Mouse (Mus musculus) lung, adult 2 months (tissue): ENCODE data around the gene Mansc1. TPM values are rescaled to one million over a fixed set of nuclear protein-coding genes. Genes with fewer than 3 reads are reported as not detected.
"Not testable (repeated sequence)": the region's sequence is repeated elsewhere in the genome, so short reads cannot be mapped to it uniquely, and the experiment has no call there.

ENCODE experiments used
- DNase-seq: peaks from one replicate; pipeline ENCODE4 v3.0.0; 2022
- H3K4me1 ChIP-seq: fragments of 200-500 bp; 2 replicates; pipeline ENCODE4 v1.6.1; 2011; ENCODE audit warnings: low read length; ENCODE audit not compliant: control insufficient read depth, insufficient read depth
- H3K4me3 ChIP-seq: fragments of 200-500 bp; replicated peaks from 2 replicates; pipeline ENCODE3; 2011; ENCODE audit warnings: low read depth, mild to moderate bottlenecking, control low read depth, low read length; ENCODE audit errors: extremely low read depth
- CTCF ChIP-seq: fragments of 200-500 bp; IDR thresholded peaks from 2 replicates; pipeline ENCODE4 v1.5.1; 2011; ENCODE audit warnings: mild to moderate bottlenecking, low read length, control low read depth; ENCODE audit not compliant: insufficient read depth
- POLR2A ChIP-seq: fragments of 200-500 bp; IDR thresholded peaks from 2 replicates; pipeline ENCODE4 v1.6.1; 2011; ENCODE audit warnings: low read depth, mild to moderate bottlenecking, control low read depth, low read length, borderline replicate concordance; ENCODE audit errors: extremely low read depth
- WGBS: fragments of 180-500 bp; shearing (Covaris S2); methylation state at CpG from one replicate; pipeline ENCODE4 v1.1.7; 2018; 5-methylcytosine and 5-hydroxymethylcytosine counted together
- polyA plus RNA-seq: library from polyadenylated mRNA; depleted of rRNA; stranded (reverse); fragments of >200 nt; gene quantifications from 2 replicates; pipeline ENCODE4 v1.2.3, GENCODE M21; 2012; rRNA removed

Mansc1 gene
- polyA plus RNA-seq: 9.5 and 11.8 TPM in 2 replicates

GRCm38 (mm10) chr6:134631947-134632687, at the start of gene Mansc1:
TSS of gene Mansc1 (minus strand) at chr6:134632488.
- DNase-seq: peak; percentile 57

GRCm38 (mm10) chr6:134679330-134679729, 47.0 kb upstream of the Mansc1 start:
- H3K4me3 ChIP-seq, DNase-seq, H3K4me1 ChIP-seq: not testable (repeated sequence)
- 87% methylated on average over 4 of the region's 4 CpGs for WGBS

More at GRCm38 (mm10) chr6:134631947-134632687, at the start of gene Mansc1:
- TF ChIP-seq CTCF (no peak), POLR2A (0 out of 2 replicates have a peak, but pooled peaks have one; percentile 31)
- WGBS: 1% methylated on average over 46 of the region's 46 CpGs
- H3K4me1 ChIP-seq: peaks cover 4% of the 10 kb centered on the region; the same call in 1 of the 2 replicates
- H3K4me3 ChIP-seq: peak within 1 kb of the TSS; percentile 69

DNA sequence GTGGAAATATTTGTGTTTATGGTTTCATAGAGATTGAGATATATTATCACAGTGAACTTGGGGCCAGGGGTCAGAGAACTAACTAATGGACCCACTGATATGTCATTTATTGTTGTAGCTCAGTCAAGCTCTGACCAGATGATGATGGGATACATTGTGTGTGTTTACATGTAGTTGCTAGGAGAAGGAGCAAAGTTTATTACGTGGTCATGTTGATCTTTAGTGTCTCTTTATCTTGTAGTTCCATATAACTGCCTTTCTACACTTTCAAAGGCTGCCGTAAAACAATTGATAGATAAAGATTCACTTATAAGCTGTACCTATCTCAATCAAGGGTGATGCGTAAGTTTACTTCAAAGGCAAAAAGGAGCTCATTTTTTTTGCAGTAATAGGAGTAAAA, 45.7 kb upstream of the Mansc1 start:
- no peak overlapping the region for H3K4me3 ChIP-seq
- no peak for TF ChIP-seq POLR2A
- TF ChIP-seq CTCF: no peak
- peaks cover 2% of the 10 kb centered on the region; the same call in 1 of the 2 replicates for H3K4me1 ChIP-seq
- 73% methylated on average over 3 of the region's 3 CpGs for WGBS
- DNase-seq: no peak

- H3K4me3 ChIP-seq: no peak overlapping the region
- DNase-seq: no peak
- peaks cover 2% of the 10 kb centered on the region; the same call in 1 of the 2 replicates for H3K4me1 ChIP-seq
- TF ChIP-seq POLR2A: no peak
- no peak for TF ChIP-seq CTCF
- WGBS: 79% methylated on average over 4 of the region's 4 CpGs
Observed at GRCm38 (mm10) chr6:134677504-134677903, 45.2 kb upstream of the Mansc1 start.

- not testable (repeated sequence) for H3K4me1 ChIP-seq, H3K4me3 ChIP-seq, DNase-seq
- 75% methylated on average over 8 of the region's 8 CpGs for WGBS
Observed at GRCm38 (mm10) chr6:134673712-134674111, 41.4 kb upstream of the Mansc1 start.

- 12% methylated on average over 4 of the region's 4 CpGs for WGBS
- TF ChIP-seq POLR2A (no peak), CTCF (no peak)
- DNase-seq: no peak
Observed at GRCm38 (mm10) chr6:134670881-134671411, 38.7 kb upstream of the Mansc1 start.

DNA sequence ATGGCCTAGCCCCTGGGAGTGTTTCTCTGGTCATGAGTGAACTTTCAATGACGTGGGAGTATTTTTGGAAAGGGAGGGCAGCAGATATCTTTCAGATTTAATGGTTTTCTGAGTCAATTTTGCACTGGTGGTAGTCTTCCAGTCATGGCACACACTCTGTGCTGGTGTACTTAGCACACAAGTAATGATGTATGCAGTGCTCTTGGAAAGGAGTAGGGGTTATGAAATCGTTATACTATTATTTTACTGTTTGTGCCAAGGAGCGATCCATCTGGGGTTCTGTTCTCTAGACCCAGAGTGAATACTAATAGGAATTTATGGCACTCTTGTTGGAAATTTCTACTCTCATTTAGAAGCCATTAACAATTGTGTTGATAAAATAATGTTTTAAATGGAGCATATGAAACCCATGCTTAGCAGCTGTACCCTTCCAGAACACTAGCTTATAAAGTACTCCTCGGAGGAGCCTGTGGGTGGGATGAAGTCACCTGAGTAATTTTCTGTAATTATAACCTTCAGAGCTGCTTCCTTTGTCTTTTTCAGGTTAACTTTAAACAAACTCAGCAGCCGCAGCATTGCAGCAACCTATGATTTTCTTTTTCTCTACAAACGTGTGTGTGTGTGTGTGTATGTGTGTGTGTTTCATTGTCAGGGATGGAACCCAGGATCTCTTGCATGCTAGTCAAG, 37.0 kb upstream of the Mansc1 start:
- Histone ChIP-seq H3K4me1 (peaks cover 7% of the 10 kb centered on the region), H3K4me3 (no peak overlapping the region)
- DNase-seq: no peak
- WGBS: 72% methylated on average over 6 of the region's 6 CpGs
- TF ChIP-seq CTCF (no peak), POLR2A (no peak)

More at GRCm38 (mm10) chr6:134670881-134671411, 38.7 kb upstream of the Mansc1 start:
- Histone ChIP-seq H3K4me3 (no peak overlapping the region), H3K4me1 (peaks cover 7% of the 10 kb centered on the region)

- no peak overlapping the region for H3K4me3 ChIP-seq
- TF ChIP-seq POLR2A (no peak), CTCF (no peak)
- H3K4me1 ChIP-seq: peaks cover 5% of the 10 kb centered on the region
- DNase-seq: no peak
- 70% methylated on average over 2 of the region's 2 CpGs for WGBS
Observed at GRCm38 (mm10) chr6:134668519-134668918, 36.2 kb upstream of the Mansc1 start.

- 47% methylated on average over 9 of the region's 9 CpGs for WGBS
- no peak overlapping the region for H3K4me3 ChIP-seq
- TF ChIP-seq CTCF: no peak
- no peak for TF ChIP-seq POLR2A
- DNase-seq: no peak
- peaks cover 2% of the 10 kb centered on the region; the same call in 1 of the 2 replicates for H3K4me1 ChIP-seq
Observed at GRCm38 (mm10) chr6:134665817-134666216, 33.5 kb upstream of the Mansc1 start.

DNA sequence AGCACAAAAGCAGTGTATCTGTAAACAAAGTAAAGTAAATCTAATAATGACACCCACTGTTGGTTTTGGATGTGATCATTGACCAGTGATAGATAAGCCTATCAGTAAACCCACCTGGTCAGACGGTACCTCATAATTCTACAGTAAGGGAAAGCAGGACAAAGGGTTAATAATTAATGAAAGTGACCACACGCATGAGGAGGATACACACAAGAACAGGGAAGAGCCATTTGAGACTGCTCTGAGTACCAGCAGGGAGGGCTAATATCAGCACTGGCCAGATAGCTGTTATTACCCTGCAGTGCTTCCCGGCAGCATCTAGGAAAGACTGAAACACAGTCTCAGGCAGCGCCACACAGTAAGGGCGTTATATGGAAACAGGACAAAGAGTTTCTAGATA, 32.3 kb upstream of the Mansc1 start:
- H3K4me3 ChIP-seq: no peak overlapping the region
- no peak for DNase-seq
- WGBS: 84% methylated on average over 5 of the region's 5 CpGs
- H3K4me1 ChIP-seq: no peaks in the 10 kb centered on the region
- no peak for TF ChIP-seq CTCF
- TF ChIP-seq POLR2A: no peak
